Mouse (Mus musculus) 3134 (cell line): Measurements from ENCODE around the gene Vsig1.

Source experiments
- DNase-seq: peaks from one replicate; pipeline ENCODE4 v3.0.0-alpha.2; 2011; ENCODE audit warnings: low spot score; ENCODE audit not compliant: insufficient read length; ENCODE audit errors: extremely low read depth

Vsig1 gene

DNA sequence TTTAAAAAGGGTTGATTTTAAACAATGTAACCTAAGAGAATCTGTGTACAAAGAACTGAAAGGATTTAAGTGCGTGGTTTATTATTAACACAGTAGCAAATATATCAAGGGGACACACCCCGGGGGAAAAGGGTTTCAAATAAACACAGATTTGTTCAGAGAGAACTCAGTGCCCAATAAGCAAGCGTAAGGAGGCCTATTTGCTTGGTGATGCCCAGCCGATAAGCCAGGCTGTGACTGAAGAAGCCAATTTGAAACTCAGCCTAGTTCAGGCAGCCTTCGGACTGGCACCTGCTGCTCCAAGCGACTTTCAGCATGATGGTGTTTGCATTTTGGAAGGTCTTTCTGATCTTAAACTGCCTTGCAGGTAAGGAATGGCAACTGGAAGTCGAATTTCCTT lies at the start of gene Vsig1:
Vsig1 (plus strand) TSS at position 249 of the 400 bp plus-strand sequence.
- no peak for DNase-seq

DNA sequence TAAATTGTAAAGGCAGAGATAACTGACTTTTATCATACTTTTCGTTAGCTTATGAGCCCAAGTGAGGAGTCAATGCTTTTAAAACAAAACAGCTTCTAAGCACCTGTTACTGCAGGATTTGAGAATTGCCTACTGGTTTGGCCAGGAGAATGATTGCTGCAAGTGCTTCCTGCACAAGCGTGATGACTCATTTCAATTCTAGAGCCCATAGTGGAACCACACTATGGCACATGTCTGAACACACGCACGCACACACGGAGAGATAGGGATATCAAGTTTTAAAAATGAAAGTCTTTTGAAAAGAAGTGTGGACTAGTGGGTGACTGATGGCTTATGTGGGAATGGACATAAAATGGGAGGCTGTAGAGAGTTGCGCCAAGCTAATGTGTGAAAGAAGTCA lies 44.6 kb upstream of the Vsig1 start:
- DNase-seq = no peak

DNA sequence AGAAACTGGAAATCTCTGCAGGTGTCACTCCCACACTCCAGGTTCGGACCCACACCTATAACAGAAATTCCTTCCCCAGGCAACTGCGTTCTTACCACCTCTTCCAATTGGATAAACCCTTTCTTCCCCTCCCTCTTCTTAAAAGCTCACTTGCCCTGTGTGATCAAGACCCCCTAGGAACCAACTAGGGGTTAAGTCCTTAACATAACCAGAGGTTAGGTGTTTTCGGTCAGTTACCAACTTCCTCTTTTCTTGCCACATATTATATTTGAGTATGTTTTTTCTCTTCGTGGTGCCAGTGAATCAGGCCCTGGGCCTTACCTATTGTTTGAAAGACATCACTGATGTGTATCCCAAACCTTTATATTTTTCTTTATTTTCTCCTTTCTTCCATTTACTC lies 44.0 kb upstream of the Vsig1 start:
- no peak for DNase-seq

DNA sequence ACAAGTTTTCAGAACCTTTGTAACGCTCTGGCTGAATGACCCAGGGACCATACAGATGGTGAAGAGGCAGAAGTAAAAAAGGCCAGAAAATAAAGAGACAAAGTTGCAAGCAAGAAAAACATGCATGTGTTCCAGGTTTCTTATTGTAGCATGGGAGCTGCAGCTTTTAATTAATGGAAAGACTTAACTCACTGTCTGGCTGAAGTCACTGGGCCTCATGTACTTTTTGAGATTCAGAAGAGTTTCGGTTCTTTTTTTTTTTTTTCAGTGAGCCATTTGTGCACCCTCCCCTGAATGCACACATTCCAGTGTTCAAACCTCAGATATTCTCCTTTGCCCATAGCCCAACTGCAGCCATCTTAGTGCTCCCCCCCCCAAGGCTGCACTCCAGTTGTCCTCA lies 20.2 kb upstream of the Vsig1 start:
- no peak for DNase-seq

DNA sequence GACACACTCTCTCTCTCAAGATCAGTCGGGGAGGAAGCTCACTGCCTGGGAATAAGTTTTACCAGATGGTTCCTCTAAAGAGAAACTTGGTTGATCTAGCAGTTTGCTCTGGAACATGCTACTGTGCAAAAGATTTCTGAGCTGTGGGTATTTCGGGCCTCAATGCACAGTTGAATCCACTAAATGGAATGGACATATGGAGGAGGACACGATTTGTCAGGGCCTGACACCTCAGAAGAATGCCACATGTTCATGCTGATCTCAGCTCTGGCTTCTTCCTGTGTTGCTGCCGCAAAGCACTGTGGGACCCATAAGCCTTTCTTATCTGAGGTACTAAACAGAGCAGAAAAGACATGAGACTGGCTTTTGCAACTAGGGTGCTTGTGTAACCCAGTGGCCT lies 15.6 kb upstream of the Vsig1 start:
- DNase-seq = no peak

DNA sequence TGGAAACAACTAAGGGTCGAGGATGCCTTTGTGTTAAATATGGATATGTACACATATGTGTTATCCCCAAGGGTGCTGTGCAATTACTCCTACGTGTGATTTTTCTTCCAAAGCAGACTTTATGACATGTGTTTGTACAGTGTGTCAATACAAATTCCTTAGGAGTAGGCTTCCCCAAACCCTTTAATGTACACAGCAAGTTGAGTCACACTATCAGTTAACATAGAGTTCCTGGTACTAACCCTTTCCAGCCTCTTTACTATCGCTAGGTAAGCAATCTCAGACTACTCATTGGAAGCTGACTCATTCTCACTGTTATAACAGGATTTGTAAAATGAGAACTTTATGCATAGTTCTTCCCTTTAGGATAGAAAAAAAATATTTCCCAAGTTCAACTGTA lies 3.9 kb upstream of the Vsig1 start:
- DNase-seq = no peak

DNA sequence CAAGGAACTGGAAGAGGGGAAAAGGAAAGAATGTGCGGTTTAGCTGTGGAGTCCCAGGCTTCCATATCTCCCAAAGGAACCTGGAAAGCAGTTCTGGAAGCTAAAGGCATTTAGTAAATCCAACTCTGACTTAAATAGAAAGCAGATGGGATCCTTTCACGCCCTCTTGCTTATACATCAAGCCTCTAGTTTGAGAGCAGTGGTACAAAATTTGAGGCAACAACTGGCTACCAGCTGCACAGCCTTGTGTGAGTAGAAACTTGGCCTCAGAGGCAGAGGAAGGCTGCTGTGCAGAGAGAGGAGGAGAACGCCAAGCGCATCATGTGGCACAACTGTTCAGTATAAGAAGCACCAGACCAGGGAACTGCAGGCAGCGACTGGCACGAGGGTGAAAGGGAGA lies 13.9 kb downstream of the Vsig1 start:
- no peak for DNase-seq

DNA sequence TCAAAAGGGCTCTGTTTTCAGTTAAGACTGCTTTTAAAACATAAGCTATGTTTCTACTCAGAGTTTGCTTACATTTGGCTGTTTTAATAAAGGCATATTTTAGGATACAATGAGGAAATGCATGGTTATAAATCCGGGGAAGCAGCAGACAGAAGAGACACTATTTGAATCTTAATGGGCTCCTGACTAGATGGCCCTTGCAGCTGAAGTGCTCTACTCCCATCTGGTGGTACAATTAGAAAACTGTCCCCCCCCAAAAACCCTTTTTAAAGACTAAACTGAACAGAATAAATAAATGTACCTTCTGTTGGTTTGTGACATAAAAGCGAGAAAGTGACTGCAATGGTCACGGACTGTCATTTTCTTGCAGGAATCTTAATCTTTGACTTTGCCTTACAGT lies 24.7 kb downstream of the Vsig1 start:
- DNase-seq = no peak

DNA sequence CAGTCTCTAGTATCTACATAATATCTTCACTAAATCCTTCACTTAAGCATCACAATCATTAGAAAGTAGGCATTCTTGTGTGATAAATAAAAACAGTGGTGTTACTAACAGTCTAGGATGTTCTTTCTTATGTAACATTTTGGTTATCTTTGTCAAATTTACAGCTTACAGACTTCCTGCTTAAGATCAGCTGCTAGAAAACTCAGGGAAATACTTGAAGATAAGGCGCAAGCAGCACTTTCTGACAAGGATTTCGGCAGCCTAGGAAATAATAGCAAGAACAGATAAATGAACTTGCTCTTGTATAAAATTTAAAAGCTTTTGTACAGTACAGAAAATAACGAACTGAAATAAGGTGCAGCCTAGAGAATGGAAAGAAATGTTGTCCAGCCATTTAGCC lies 25.9 kb downstream of the Vsig1 start:
- no peak for DNase-seq

DNA sequence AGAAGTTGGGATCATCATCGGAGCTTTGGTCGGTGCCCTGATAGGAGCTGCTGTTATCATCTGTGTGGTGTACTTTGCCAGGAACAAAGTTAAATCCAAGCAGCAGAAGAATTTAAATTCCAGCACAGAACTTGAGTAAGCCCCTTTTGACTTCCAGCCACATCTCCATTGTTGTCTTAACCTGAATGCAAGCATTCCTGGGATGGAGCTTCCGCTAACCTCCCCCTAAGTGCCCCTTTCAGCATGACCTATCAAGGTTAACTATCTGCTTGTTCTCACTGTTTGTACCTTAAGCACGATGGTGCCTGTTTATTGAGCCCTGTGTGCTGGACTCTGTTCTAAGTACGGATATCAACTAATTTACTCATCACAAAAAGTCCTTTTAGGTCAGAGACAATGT lies 28.9 kb downstream of the Vsig1 start:
- DNase-seq = no peak

DNA sequence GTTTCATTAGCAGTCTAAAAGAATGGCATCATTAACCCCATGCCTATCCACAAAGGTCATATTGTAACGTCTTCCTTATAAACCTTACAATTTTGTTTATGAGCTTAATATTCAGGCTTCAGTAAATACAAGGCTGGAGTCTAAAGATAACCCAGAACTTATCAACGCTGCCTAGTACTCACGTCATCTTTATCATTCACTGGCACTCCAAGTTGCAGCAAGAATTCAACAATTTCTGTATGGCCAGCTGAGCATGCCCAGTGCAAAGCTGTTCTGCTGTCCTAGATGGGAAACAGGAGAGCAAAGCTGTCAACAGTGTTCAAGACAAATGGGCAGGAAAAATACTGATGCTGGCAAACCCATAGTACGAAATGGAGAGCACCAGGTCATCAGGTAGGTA lies 46.2 kb downstream of the Vsig1 start:
- DNase-seq = no peak

DNA sequence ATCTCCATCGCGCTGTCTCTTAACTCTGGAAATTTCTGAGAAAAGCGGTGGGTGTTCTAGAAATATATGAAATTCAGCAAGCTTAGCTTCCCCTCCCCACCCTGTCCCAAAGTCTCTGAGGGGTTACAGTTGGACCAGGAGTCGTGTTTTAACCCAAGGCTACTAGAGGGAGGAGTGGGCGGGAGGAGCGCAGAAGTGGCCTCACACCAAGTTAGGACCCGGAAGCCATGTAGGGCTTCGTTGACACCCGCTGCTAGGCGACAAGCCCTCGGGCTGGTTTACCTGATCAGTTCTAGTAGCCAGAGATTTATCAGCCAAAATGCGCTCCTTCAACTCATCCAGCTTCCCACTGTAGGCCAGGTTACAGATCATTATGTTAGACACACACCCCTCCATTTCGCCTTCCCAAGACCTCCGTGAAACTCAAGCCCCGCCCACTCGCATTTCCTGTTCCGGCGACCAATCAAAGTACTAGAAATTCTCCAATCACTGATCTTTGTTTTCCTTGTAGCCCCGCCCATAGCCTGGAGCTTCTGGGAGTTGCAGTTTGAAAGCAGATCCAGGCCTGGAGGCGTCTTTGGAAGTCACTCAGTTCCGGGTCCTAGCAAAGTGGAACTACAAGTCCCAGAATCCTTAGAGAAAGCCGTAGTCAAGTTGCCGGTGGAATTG lies 49.0 kb downstream of the Vsig1 start, which contains the start of the genes Psmd10 and Atg4a:
Psmd10 (minus strand) TSS at position 457 of the 669 bp plus-strand sequence.
Atg4a (plus strand) TSS at position 636 of the 669 bp plus-strand sequence.
- peak; percentile 79 for DNase-seq

DNA sequence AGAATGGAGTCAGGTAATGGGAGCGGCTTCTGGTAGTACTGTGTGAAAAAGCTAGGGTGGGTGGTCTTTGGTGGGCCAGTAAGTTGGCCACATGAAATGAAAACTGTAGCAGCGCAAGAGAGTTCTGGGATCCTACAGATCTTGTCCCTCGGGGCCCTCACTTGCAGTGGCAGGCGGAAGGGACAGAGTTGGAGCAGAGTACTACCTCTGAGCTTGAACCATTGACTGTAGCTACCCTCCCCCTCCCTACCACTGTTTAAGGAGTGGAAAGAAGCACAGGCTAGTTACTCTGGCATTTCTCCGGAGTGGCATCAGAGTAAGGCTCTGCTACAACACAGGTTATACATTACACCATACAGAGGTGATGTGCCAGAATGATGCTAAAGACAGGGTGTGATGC lies 49.6 kb downstream of the Vsig1 start:
- DNase-seq = no peak

DNA sequence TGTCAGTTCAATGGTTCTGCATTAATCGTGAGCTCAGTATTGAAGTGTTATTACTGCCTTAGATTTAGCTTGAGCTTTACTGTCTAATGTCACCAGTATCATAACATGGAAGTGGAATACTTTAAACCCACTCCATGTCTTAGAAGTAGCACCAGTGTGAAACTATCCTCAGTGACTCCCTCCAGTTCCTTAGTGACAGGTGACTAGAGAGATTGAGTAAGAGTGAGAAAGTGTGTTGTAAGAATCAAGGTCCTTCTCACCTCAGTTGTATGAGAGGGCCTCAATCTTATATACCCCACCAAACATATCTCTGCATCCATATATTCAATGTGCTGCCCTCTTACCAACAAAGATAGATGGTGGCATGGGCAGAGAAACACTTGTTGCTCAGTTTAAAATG lies 71.5 kb downstream of the Vsig1 start:
- no peak for DNase-seq

DNA sequence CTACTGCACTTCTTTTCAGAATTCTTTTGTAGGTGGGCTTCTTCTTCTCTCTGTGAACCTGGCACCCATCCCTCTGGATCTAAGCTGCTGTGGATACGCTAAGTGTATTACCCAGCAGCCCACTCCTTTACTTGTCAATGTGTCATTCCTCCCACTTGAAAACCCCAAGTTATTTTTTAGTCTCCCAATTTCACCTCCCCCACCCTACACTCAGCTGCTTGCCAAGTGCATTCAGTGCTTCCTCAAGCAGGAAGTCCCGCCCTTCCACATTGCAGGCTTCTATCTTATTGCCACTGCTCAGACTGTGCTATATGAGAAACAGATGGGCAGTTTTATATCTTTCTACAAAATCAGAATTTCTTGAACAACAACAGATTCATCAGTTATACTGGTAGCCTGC lies 72.1 kb downstream of the Vsig1 start:
- no peak for DNase-seq

DNA sequence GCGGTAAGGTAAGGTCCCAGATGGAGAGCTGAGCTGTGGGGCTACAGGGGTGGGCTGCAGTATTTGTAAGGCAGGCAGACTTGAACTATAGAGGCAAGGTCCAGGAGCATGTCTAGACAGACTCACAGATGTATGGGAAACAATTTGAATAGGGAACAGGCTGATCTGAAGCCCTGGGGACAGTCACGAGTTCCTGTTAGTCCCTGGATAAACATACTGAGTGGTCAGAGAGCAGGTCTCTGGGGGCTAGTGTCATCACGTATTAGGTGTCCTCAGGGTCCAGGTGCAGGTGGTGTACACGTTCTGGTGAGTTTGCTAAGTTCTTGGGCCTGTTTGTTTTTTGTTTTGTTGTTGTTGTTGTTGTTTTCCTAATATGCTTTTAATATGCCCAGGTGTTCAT lies 72.8 kb downstream of the Vsig1 start:
- DNase-seq = no peak

DNA sequence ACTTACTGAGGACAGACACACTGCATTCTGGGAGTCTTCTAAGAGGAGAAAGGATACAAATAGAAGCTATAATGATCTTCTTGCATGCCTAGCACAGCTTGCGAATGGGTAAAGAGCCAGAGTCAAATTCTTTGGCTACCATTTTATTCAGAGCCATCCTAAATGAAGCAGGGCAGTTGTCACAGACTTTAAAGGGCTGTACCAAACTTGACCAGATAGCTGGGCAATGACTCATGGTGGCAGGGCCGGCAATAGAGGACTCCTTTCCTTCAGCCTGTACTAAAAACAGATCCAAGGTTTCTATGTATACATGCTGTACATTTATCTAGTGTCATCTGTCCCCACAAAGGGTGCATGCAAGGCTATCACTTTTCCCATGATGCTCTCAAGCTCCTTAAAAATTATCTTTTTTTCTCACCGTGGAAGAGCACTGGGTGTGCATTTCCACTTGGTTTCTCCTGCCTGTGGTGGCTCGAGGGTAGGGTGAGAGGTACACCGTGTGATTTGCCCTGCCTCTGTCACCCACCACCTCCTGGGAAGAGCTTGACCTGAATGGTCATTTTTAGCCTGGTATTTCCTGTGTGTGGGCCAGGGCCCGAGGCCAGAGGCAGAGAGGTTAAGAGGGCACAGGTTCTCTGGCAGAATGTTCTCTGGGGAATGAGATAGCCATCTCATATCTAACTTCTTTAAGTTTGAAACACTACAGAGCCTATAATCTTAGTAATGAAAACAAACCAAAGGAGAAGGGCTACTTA lies 76.0 kb downstream of the Vsig1 start:
- peak; percentile 11 for DNase-seq

DNA sequence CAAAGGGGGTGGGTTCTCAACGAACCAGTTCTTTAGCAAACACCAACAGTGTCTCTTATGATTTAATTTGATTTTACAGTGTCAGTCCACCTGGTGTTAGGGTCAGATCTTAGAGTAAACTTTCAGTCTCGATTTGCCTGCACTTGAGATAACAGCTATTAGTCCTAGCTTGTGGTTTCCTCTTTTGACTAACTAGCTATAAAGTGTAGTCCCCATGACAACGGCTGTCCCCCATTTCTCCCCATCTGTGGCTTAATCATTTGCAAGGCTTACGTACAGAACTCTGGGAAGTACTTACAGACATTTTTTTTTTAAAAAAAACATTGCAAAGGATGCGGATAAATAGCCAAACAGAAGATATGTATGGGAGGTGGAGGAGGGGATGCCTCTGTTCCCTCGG lies 77.4 kb downstream of the Vsig1 start:
- no peak for DNase-seq

DNA sequence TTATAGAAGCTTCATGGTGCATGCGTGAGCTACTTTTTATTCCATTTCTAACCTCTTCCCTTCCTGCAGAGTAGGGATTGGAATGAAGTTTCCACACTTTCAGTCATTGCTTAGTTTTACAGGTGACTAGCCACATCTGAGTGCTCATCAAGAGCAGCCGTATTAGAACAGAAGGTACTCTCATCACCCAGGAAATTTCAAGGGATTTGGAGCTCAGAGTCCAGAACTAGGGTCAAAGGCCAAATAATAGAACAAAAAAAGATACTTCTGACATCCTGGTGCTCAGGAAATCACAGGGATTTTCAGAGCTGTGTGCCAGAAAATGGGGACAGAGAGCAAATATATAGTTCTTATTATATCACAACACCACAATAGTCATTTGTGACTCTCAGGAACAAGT lies 77.8 kb downstream of the Vsig1 start:
- no peak for DNase-seq
